Mouse (Mus musculus): Measurements from ENCODE around the gene Hist3h2ba.

Hist3h2ba gene

DNA sequence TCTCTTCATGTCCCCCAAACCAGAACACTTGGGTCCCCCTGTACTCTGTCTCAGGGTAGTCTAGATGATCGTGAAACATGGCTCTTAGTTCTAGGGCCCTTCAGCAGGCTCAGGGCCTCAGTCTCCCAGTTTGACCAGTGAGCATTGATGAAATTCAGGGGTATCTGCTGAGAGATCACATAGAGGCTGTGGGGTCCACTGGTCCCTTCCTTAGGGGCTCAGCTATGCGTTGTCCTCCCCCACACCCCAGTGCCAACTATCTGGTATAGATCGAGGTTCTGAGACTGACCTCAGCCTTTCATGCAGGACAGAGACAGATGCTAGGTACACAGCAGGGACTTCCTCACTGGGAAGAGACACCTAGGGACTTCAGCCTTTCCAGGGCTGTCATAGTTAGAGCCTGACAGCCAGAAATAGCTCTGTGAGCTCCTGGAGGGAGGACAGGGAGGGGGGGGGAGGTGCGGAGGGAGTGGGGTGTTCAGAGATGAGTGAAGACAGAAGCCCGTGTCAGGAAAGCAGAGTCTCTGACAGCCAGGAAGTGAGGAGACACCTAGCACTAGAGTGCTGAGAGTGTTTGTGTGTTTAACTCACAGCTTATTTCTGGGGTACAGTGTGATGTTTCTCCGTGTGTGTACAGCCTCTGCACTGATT lies 35.1 kb downstream of the Hist3h2ba start:
- DNase-seq (ENCODE audit: extremely low read depth, insufficient read length, low spot score) = no peak

- DNase-seq (ENCODE audit: extremely low read depth, insufficient read length, low spot score) = no peak
Measured at GRCm38 (mm10) chr11:58984657-58985056, 35.9 kb downstream of the Hist3h2ba start.

- DNase-seq (ENCODE audit: extremely low read depth, insufficient read length, low spot score) = no peak
Measured at GRCm38 (mm10) chr11:58985299-58985917, 36.7 kb downstream of the Hist3h2ba start.

DNA sequence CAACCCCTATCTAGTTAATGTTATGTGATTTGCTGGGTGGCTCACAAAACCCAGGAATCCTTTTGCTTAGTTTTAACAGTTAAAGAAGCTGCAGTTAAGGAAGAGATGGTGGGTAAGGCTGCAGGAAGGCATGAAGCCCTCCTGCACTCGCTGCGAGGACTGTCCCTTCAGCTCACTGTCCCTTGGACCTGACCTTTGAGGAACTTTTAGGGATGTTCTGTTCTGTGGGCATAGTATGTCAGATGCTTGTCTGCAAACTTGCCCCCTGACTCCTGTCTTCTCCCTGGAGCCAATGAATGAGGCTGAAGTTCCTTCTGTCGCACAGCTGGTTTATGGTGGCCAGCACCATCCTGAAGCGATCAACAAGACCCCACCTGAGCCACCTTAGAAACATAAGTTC lies 40.4 kb downstream of the Hist3h2ba start:
- no peak for DNase-seq (ENCODE audit: extremely low read depth, insufficient read length, low spot score)

DNA sequence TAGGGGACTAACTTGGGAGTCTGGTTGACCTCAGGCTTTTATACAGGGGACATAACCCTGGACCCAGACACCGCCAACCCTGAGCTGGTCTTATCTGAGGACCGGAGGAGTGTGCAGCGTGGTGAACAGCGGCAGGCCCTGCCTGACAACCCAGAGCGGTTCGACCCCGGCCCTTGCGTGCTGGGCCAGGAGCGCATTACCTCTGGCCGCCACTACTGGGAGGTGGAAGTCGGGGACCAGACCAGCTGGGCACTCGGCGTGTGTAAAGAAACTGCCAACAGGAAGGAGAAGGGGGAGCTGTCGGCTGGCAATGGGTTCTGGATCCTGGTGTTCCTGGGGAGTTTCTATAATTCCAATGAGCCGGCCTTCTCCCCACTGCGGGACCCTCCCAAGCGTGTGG lies 41.4 kb downstream of the Hist3h2ba start:
- no peak for DNase-seq (ENCODE audit: extremely low read depth, insufficient read length, low spot score)

DNA sequence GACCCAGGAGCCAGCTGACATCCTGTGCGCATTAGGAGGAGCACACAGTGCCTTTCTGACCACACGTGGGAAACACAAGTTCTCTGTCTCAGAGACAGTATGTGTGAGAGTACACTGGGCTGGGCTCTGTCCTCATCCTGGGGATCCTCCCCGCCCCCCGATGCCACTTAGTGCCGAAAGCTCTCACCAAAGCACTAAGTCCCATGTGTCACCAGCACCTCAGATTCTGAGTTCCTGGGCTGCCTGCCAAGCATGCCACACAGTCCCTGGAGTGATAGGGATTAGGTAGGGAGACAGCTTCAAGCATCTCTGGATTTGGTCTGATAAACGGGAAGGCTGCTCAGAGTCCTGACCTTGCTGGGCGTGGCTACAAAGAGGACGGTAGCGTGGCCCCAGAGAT lies 42.1 kb downstream of the Hist3h2ba start:
- no peak for DNase-seq (ENCODE audit: extremely low read depth, insufficient read length, low spot score)

DNA sequence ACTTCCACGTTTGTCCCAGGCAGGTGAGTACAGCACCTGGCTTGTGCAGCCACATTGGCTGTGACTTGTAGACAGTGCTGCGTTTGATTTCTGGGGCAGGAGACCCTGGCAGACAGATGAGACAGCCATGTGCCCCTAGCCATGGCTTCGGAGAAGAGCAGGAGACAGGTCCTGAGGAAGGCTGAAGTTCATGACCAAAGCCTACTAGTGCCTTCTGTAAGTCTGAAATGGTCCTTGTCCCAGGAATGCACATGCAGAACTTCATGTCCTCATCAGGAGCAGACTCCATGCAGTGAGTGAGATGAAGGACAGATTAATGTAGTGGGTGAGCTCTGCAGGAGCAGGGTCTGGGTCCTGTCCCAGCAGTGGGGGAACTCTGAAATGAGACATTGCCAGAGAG lies 43.2 kb downstream of the Hist3h2ba start:
- no peak for DNase-seq (ENCODE audit: extremely low read depth, insufficient read length, low spot score)

DNA sequence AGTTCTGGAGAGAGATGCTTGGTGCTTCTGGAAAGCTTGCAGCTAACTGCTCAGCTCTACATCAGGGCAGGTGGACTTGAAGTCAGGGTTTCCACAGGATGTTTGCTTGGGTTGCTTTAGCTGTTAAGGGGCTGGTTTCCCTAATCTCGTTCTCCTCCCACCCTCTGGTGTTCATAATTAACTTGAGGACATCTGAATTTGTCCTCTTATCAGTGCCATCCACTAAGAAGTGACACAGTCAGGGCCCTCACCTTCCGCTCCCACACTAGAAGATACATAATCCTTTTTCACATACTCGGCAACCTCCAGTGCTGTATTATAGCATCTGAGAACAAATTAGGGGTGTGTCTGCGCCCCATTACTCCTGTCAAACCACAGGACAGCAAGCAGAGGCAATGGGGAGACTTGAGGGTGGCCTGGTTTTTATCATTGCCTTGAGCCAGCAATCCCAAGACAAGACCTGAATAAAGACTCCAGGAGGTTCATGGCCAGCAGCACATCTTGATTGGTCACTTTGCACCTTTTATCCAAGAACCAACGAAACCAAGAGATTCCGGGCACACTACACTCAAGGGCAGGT lies 44.5 kb downstream of the Hist3h2ba start:
- no peak for DNase-seq (ENCODE audit: extremely low read depth, insufficient read length, low spot score)

DNA sequence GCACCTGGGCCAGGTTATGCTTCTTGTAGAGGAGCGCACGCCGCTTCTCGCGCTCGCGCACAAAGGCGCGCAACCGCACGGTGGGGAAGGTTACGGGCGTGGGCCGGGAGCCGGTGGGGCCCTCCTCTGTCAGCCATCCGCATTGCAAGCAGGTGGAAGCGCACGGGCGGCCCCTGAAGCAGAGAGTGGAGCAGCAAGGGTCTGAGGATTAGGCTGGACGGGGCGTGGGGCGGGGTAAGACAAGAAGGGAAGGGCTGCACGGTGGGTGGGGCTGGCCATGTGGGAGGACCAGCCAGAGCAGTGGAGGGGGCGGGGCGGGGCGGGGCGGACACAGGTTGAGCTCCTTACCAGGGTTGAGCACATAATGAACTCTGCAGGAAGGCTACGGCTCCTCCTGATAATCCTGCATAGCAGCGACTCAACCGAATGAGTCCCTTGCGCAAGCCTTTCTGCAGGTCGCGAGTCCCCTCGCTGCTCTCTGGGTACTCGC lies 45.7 kb downstream of the Hist3h2ba start:
- DNase-seq (ENCODE audit: extremely low read depth, insufficient read length, low spot score) = no peak

GRCm38 (mm10) chr11:58995061-58995806 lies 46.5 kb downstream of the Hist3h2ba start:
- no peak for DNase-seq (ENCODE audit: extremely low read depth, insufficient read length, low spot score)

GRCm38 (mm10) chr11:58995807-58996370 lies 47.2 kb downstream of the Hist3h2ba start:
- no peak for DNase-seq (ENCODE audit: extremely low read depth, insufficient read length, low spot score)

GRCm38 (mm10) chr11:58997541-58997940 lies 48.8 kb downstream of the Hist3h2ba start:
- DNase-seq (ENCODE audit: extremely low read depth, insufficient read length, low spot score) = no peak

Measured in 3134 (cell line).